Mouse (Mus musculus): ENCODE results near the gene Lrrk1. TPM values are rescaled to one million over a fixed set of nuclear protein-coding genes. Genes with fewer than 3 reads are reported as not detected.
A peak's percentile ranks its signal among the peaks of the same experiment; 100 is the strongest.

The Lrrk1 gene
- total and polyA plus RNA-seq, 3 experiments, result 7.8 to 11.0 (median 9.6) TPM

- Histone ChIP-seq H3K9ac (ENCODE audit: low read depth, low read length) (no peak overlapping the region), H3K4me1 (ENCODE audit: control insufficient read depth, insufficient read depth, low read length) (peaks cover 12% of the 10 kb centered on the region), H3K27ac (peak overlapping the region; percentile 70), H3K79me2 (replicated peaks; ENCODE audit: control insufficient read depth, insufficient read depth, low read length) (no peaks in the 10 kb centered on the region), H3K4me3 (no peak overlapping the region), H3K36me3 (ENCODE audit: control insufficient read depth, insufficient read depth, low read length) (no peaks in the 10 kb centered on the region), H3K27me3 (ENCODE audit: control insufficient read depth, insufficient read depth, low read length) (no peaks in the 10 kb centered on the region)
- TF ChIP-seq EP300 (IDR thresholded peaks at IDR 0.05; ENCODE audit: insufficient read depth, low read depth, low read length), result peak; percentile 70; the same call in 1 of the 2 replicates
- no peak for TF ChIP-seq POLR2A (IDR thresholded peaks at IDR 0.05; ENCODE audit: insufficient read depth, low read depth, low read length)
- peak; percentile 69 to 76 for DNase-seq
- WGBS, result 11% methylated on average over 5 of the region's 5 CpGs
- intact Hi-C loops (cut with DNase I), result no loop called here
These were observed 78.8 kb downstream of the Lrrk1 start for GRCm38 (mm10) chr7:66309240-66309949.

- no peak for DNase-seq
- H3K36me3 ChIP-seq (ENCODE audit: control insufficient read depth, insufficient read depth, low read length), result no peaks in the 10 kb centered on the region
- WGBS, result 68% methylated on average over 13 of the region's 13 CpGs
- intact Hi-C loops (cut with DNase I), result no loop called here
- TF ChIP-seq POLR2A (IDR thresholded peaks at IDR 0.05; ENCODE audit: insufficient read depth, low read depth, low read length), result no peak
- no peak for TF ChIP-seq EP300 (IDR thresholded peaks at IDR 0.05; ENCODE audit: insufficient read depth, low read depth, low read length)
- TF ChIP-seq CTCF (IDR thresholded peaks at IDR 0.05), result no peak
- no peaks in the 10 kb centered on the region for H3K27me3 ChIP-seq (ENCODE audit: control insufficient read depth, insufficient read depth, low read length)
- no peak overlapping the region for H3K9ac ChIP-seq (ENCODE audit: low read depth, low read length)
- H3K4me3 ChIP-seq, result no peak overlapping the region
- peaks cover 12% of the 10 kb centered on the region for H3K4me1 ChIP-seq (ENCODE audit: control insufficient read depth, insufficient read depth, low read length)
- no peaks in the 10 kb centered on the region for H3K79me2 ChIP-seq (replicated peaks; ENCODE audit: control insufficient read depth, insufficient read depth, low read length)
- peak overlapping the region; percentile 70 for H3K27ac ChIP-seq
These were observed 79.4 kb downstream of the Lrrk1 start for GRCm38 (mm10) chr7:66308581-66309239.

GRCm38 (mm10) chr7:66307791-66308190, 80.4 kb downstream of the Lrrk1 start:
- DNase-seq, result no peak
- Histone ChIP-seq H3K9ac (ENCODE audit: low read depth, low read length) (no peak overlapping the region), H3K79me2 (replicated peaks; ENCODE audit: control insufficient read depth, insufficient read depth, low read length) (no peaks in the 10 kb centered on the region), H3K36me3 (ENCODE audit: control insufficient read depth, insufficient read depth, low read length) (no peaks in the 10 kb centered on the region), H3K27me3 (ENCODE audit: control insufficient read depth, insufficient read depth, low read length) (no peaks in the 10 kb centered on the region), H3K27ac (no peak overlapping the region), H3K4me3 (no peak overlapping the region), H3K4me1 (ENCODE audit: control insufficient read depth, insufficient read depth, low read length) (peaks cover 12% of the 10 kb centered on the region)
- TF ChIP-seq EP300 (IDR thresholded peaks at IDR 0.05; ENCODE audit: insufficient read depth, low read depth, low read length) (no peak), POLR2A (IDR thresholded peaks at IDR 0.05; ENCODE audit: insufficient read depth, low read depth, low read length) (no peak), CTCF (IDR thresholded peaks at IDR 0.05) (no peak)
- 91% methylated on average over 2 of the region's 2 CpGs for WGBS
- intact Hi-C loops (cut with DNase I), result no loop called here

- H3K36me3 ChIP-seq (ENCODE audit: control insufficient read depth, insufficient read depth, low read length), result no peaks in the 10 kb centered on the region
- H3K79me2 ChIP-seq (replicated peaks; ENCODE audit: control insufficient read depth, insufficient read depth, low read length), result no peaks in the 10 kb centered on the region
- no peak for TF ChIP-seq CTCF (IDR thresholded peaks at IDR 0.05)
- no peak for TF ChIP-seq EP300 (IDR thresholded peaks at IDR 0.05; ENCODE audit: insufficient read depth, low read depth, low read length)
- TF ChIP-seq POLR2A (IDR thresholded peaks at IDR 0.05; ENCODE audit: insufficient read depth, low read depth, low read length), result no peak
- no peak overlapping the region for H3K4me3 ChIP-seq
- H3K9ac ChIP-seq (ENCODE audit: low read depth, low read length), result no peak overlapping the region
- H3K27me3 ChIP-seq (ENCODE audit: control insufficient read depth, insufficient read depth, low read length), result no peaks in the 10 kb centered on the region
- peaks cover 10% of the 10 kb centered on the region for H3K4me1 ChIP-seq (ENCODE audit: control insufficient read depth, insufficient read depth, low read length)
- H3K27ac ChIP-seq, result peak overlapping the region; percentile 41
- intact Hi-C loops (cut with DNase I), result no loop called here
- peak in 1 of 2 experiments; percentile 28 for DNase-seq
- 74% methylated on average over 16 of the region's 16 CpGs for WGBS
These were observed 82.4 kb downstream of the Lrrk1 start for GRCm38 (mm10) chr7:66305714-66306198.

- intact Hi-C loops (cut with DNase I), result no loop called here
- WGBS, result 65% methylated on average over 8 of the region's 8 CpGs
These were observed 83.0 kb downstream of the Lrrk1 start for GRCm38 (mm10) chr7:66304993-66305713.

More at GRCm38 (mm10) chr7:66304993-66305713, 83.0 kb downstream of the Lrrk1 start:
- no peaks in the 10 kb centered on the region for H3K79me2 ChIP-seq (replicated peaks; ENCODE audit: control insufficient read depth, insufficient read depth, low read length)
- H3K27ac ChIP-seq, result peak overlapping the region; percentile 41
- TF ChIP-seq POLR2A (IDR thresholded peaks at IDR 0.05; ENCODE audit: insufficient read depth, low read depth, low read length) (no peak), CTCF (IDR thresholded peaks at IDR 0.05) (no peak), EP300 (IDR thresholded peaks at IDR 0.05; ENCODE audit: insufficient read depth, low read depth, low read length) (no peak)
- DNase-seq, result no peak
- H3K4me3 ChIP-seq, result no peak overlapping the region
- H3K27me3 ChIP-seq (ENCODE audit: control insufficient read depth, insufficient read depth, low read length), result no peaks in the 10 kb centered on the region
- H3K9ac ChIP-seq (ENCODE audit: low read depth, low read length), result no peak overlapping the region
- H3K4me1 ChIP-seq (ENCODE audit: control insufficient read depth, insufficient read depth, low read length), result peaks cover 7% of the 10 kb centered on the region
- no peaks in the 10 kb centered on the region for H3K36me3 ChIP-seq (ENCODE audit: control insufficient read depth, insufficient read depth, low read length)
